Mouse (Mus musculus): ENCODE data around the gene Clmn.

GRCm38 (mm10) chr12:104858732-104859131 is 6.1 kb downstream of the Clmn start:
- TF ChIP-seq POLR2A (IDR thresholded peaks at IDR 0.05; ENCODE audit: borderline replicate concordance, low read depth, low read length): no peak
- no peak for TF ChIP-seq CTCF (IDR thresholded peaks at IDR 0.05; ENCODE audit: low read depth, low read length)
